Mouse (Mus musculus) neural tube, embryonic 15.5 days (tissue): ENCODE measurements around the gene S100a11. TPM values are rescaled to one million over a fixed set of nuclear protein-coding genes. Genes with fewer than 3 reads are reported as not detected.

Experiments used
- ATAC-seq: fragments of 200-750 bp; cut with Nextera tagmentation; 2 replicates; pipeline ENCODE4 v1.8.0; 2017; ENCODE audit warnings: mild to moderate bottlenecking, moderate TSS enrichment, moderate library complexity; ENCODE audit not compliant: low FRiP score
- H3K27ac ChIP-seq: fragments of 300-500 bp; sonication (generic); replicated peaks from 2 replicates; pipeline ENCODE4 v1.5.1; 2015; ENCODE audit warnings: mild to moderate bottlenecking, inconsistent platforms
- H3K27me3 ChIP-seq: fragments of 300-500 bp; sonication (generic); replicated peaks from 2 replicates; pipeline ENCODE4 v1.6.1; 2015; ENCODE audit warnings: inconsistent platforms
- H3K36me3 ChIP-seq: fragments of 300-500 bp; sonication (generic); 2 replicates; pipeline ENCODE4 v1.6.1; 2015; ENCODE audit warnings: inconsistent platforms
- H3K4me1 ChIP-seq: fragments of 300-500 bp; sonication (generic); 2 replicates; pipeline ENCODE4 v1.6.1; 2015; ENCODE audit warnings: inconsistent platforms
- H3K4me2 ChIP-seq: fragments of 300-500 bp; sonication (generic); 2 replicates; pipeline ENCODE4 v1.6.1; 2015; ENCODE audit warnings: inconsistent platforms, mild to moderate bottlenecking, moderate library complexity
- H3K4me3 ChIP-seq: fragments of 300-500 bp; sonication (generic); replicated peaks from 2 replicates; pipeline ENCODE4 v1.5.1; 2015; ENCODE audit warnings: mild to moderate bottlenecking, inconsistent platforms
- H3K9ac ChIP-seq: fragments of 300-500 bp; sonication (generic); replicated peaks from 2 replicates; pipeline ENCODE4 v1.6.1; 2015; ENCODE audit warnings: mild to moderate bottlenecking, inconsistent platforms
- H3K9me3 ChIP-seq: fragments of 300-500 bp; sonication (generic); replicated peaks from 2 replicates; pipeline ENCODE4 v1.6.1; 2016; ENCODE audit warnings: inconsistent platforms
- WGBS: fragments of 180-500 bp; shearing (Covaris S2); methylation state at CpG from one replicate; pipeline ENCODE4 v1.1.7; 2015; ENCODE audit warnings: mixed read lengths; 5-methylcytosine and 5-hydroxymethylcytosine counted together
- polyA plus RNA-seq: library from polyadenylated mRNA; unstranded; fragments of >200 nt; fragmentation: Nextera tagmentation; extraction: Ambion mirVana; gene quantifications from 2 replicates; pipeline ENCODE4 v1.2.1, GENCODE M21; 2015

S100a11 gene
- polyA plus RNA-seq, 1 experiment from 2014 or later, result 235 TPM

- WGBS, result 94% methylated on average over 2 of the region's 2 CpGs
- H3K4me3 ChIP-seq, result no peak overlapping the region
These were observed 33.0 kb downstream of the S100a11 start for GRCm38 (mm10) chr3:93553311-93553710.

GRCm38 (mm10) chr3:93553765-93554378, 33.6 kb downstream of the S100a11 start:
- Histone ChIP-seq H3K27me3 (peaks cover 13% of the 10 kb centered on the region), H3K36me3 (no peaks in the 10 kb centered on the region), H3K4me1 (peaks cover 13% of the 10 kb centered on the region), H3K4me2 (peak overlapping the region; percentile 86; the same call in 1 of the 2 replicates), H3K9me3 (no peaks in the 10 kb centered on the region), H3K9ac (no peak overlapping the region), H3K27ac (no peak overlapping the region), H3K4me3 (0 out of 2 replicates have a peak overlapping the region, but pooled peaks have one; percentile 50)
- no peak for ATAC-seq
- WGBS, result 72% methylated on average over 9 of the region's 9 CpGs

More at GRCm38 (mm10) chr3:93553311-93553710, 33.0 kb downstream of the S100a11 start:
- ATAC-seq, result no peak
- Histone ChIP-seq H3K9ac (no peak overlapping the region), H3K27me3 (peaks cover 13% of the 10 kb centered on the region), H3K27ac (no peak overlapping the region), H3K4me1 (peaks cover 13% of the 10 kb centered on the region), H3K9me3 (no peaks in the 10 kb centered on the region), H3K36me3 (no peaks in the 10 kb centered on the region), H3K4me2 (no peak overlapping the region)

- H3K9me3 ChIP-seq, result no peaks in the 10 kb centered on the region
- peaks cover 13% of the 10 kb centered on the region for H3K27me3 ChIP-seq
- WGBS, result 21% methylated on average over 13 of the region's 13 CpGs
- peak; percentile 65 for ATAC-seq
- H3K4me3 ChIP-seq, result peak overlapping the region; percentile 50
- peak overlapping the region; percentile 86 for H3K4me2 ChIP-seq
- H3K9ac ChIP-seq, result peak overlapping the region; percentile 28; the same call in 1 of the 2 replicates
- H3K4me1 ChIP-seq, result peaks cover 13% of the 10 kb centered on the region
- H3K27ac ChIP-seq, result peak overlapping the region; percentile 28; the same call in 1 of the 2 replicates
- no peaks in the 10 kb centered on the region for H3K36me3 ChIP-seq
These were observed 34.2 kb downstream of the S100a11 start for GRCm38 (mm10) chr3:93554379-93554980.

- 3% methylated on average over 36 of the region's 39 CpGs for WGBS
These were observed 34.9 kb downstream of the S100a11 start, which contains the start of gene S100a10 for GRCm38 (mm10) chr3:93554981-93555877. Gene S100a10, plus strand, starts transcription at chr3:93555080.

GRCm38 (mm10) chr3:93555878-93556254, 35.6 kb downstream of the S100a11 start:
- Histone ChIP-seq H3K4me3 (peak overlapping the region; percentile 50), H3K36me3 (no peaks in the 10 kb centered on the region), H3K9me3 (no peaks in the 10 kb centered on the region), H3K4me2 (peak overlapping the region; percentile 86), H3K27ac (peak overlapping the region; percentile 65), H3K4me1 (peaks cover 13% of the 10 kb centered on the region), H3K9ac (no peak overlapping the region), H3K27me3 (peaks cover 13% of the 10 kb centered on the region)
- WGBS, result 38% methylated on average over 2 of the region's 2 CpGs
- peak; percentile 49; the same call in 1 of the 2 replicates for ATAC-seq

More at GRCm38 (mm10) chr3:93554981-93555877, 34.9 kb downstream of the S100a11 start, which contains the start of gene S100a10:
- Histone ChIP-seq H3K4me1 (peaks cover 13% of the 10 kb centered on the region), H3K36me3 (no peaks in the 10 kb centered on the region), H3K4me2 (peak within 1 kb of the TSS; percentile 86), H3K9ac (peak within 1 kb of the TSS; percentile 48), H3K9me3 (no peaks in the 10 kb centered on the region), H3K4me3 (peak within 1 kb of the TSS; percentile 50), H3K27ac (peak within 1 kb of the TSS; percentile 65), H3K27me3 (peaks cover 13% of the 10 kb centered on the region)
- ATAC-seq, result peak; percentile 80

GRCm38 (mm10) chr3:93556599-93556998, 36.3 kb downstream of the S100a11 start:
- Histone ChIP-seq H3K9ac (no peak overlapping the region), H3K4me3 (peak overlapping the region; percentile 50), H3K9me3 (no peaks in the 10 kb centered on the region), H3K36me3 (no peaks in the 10 kb centered on the region), H3K27me3 (peaks cover 13% of the 10 kb centered on the region), H3K27ac (no peak overlapping the region), H3K4me1 (peaks cover 13% of the 10 kb centered on the region), H3K4me2 (peak overlapping the region; percentile 86)
- no peak for ATAC-seq
- WGBS, result 75% methylated on average over 1 of the region's 1 CpGs

GRCm38 (mm10) chr3:93557471-93557870, 37.2 kb downstream of the S100a11 start:
- peaks cover 13% of the 10 kb centered on the region for H3K4me1 ChIP-seq
- peak overlapping the region; percentile 17; the same call in 1 of the 2 replicates for H3K4me2 ChIP-seq
- no peak overlapping the region; the same call in 1 of the 2 replicates for H3K4me3 ChIP-seq
- no peak overlapping the region for H3K27ac ChIP-seq
- H3K27me3 ChIP-seq, result peaks cover 13% of the 10 kb centered on the region
- ATAC-seq, result no peak
- H3K9me3 ChIP-seq, result no peaks in the 10 kb centered on the region
- no peaks in the 10 kb centered on the region for H3K36me3 ChIP-seq
- WGBS, result 66% methylated on average over 4 of the region's 4 CpGs
- no peak overlapping the region for H3K9ac ChIP-seq

GRCm38 (mm10) chr3:93559961-93560360, 39.7 kb downstream of the S100a11 start:
- Histone ChIP-seq H3K4me3 (no peak overlapping the region), H3K27me3 (no peaks in the 10 kb centered on the region; the same call in 1 of the 2 replicates), H3K4me1 (peaks cover 7% of the 10 kb centered on the region; the same call in 1 of the 2 replicates), H3K9me3 (no peaks in the 10 kb centered on the region), H3K4me2 (no peak overlapping the region), H3K36me3 (no peaks in the 10 kb centered on the region), H3K9ac (no peak overlapping the region), H3K27ac (no peak overlapping the region)
- WGBS, result 92% methylated on average over 6 of the region's 6 CpGs
- ATAC-seq, result no peak

- no peak overlapping the region for H3K4me2 ChIP-seq
- no peak overlapping the region for H3K9ac ChIP-seq
- no peaks in the 10 kb centered on the region for H3K4me1 ChIP-seq
- ATAC-seq, result no peak
- no peaks in the 10 kb centered on the region for H3K36me3 ChIP-seq
- H3K27me3 ChIP-seq, result no peaks in the 10 kb centered on the region
- H3K4me3 ChIP-seq, result no peak overlapping the region
- no peaks in the 10 kb centered on the region for H3K9me3 ChIP-seq
- 93% methylated on average over 2 of the region's 2 CpGs for WGBS
- no peak overlapping the region for H3K27ac ChIP-seq
These were observed 42.1 kb downstream of the S100a11 start for GRCm38 (mm10) chr3:93562372-93562771.

- Histone ChIP-seq H3K27ac (no peak overlapping the region), H3K36me3 (no peaks in the 10 kb centered on the region), H3K4me2 (no peak overlapping the region), H3K4me1 (no peaks in the 10 kb centered on the region), H3K9me3 (no peaks in the 10 kb centered on the region), H3K9ac (no peak overlapping the region), H3K27me3 (no peaks in the 10 kb centered on the region), H3K4me3 (no peak overlapping the region)
- ATAC-seq, result no peak
- 97% methylated on average over 4 of the region's 4 CpGs for WGBS
These were observed 42.9 kb downstream of the S100a11 start for GRCm38 (mm10) chr3:93563216-93563615.

GRCm38 (mm10) chr3:93566892-93567291, 46.6 kb downstream of the S100a11 start:
- H3K27me3 ChIP-seq, result no peaks in the 10 kb centered on the region
- no peak overlapping the region for H3K4me3 ChIP-seq
- no peaks in the 10 kb centered on the region for H3K9me3 ChIP-seq
- no peak overlapping the region for H3K27ac ChIP-seq
- no peak overlapping the region for H3K9ac ChIP-seq
- no peaks in the 10 kb centered on the region for H3K36me3 ChIP-seq
- no peak for ATAC-seq
- 0 out of 2 replicates have a peak, but pooled peaks cover 3% of the 10 kb centered on the region for H3K4me1 ChIP-seq
- no peak overlapping the region for H3K4me2 ChIP-seq
- 85% methylated on average over 3 of the region's 3 CpGs for WGBS
